Mouse (Mus musculus): ENCODE measurements at regions not wholly inside any gene's neighbourhood (a gene's known extent, or its start where the extent isn't known, plus 50 kb on each side); places are given as distances from the start of the nearest gene placed in this dataset.

- no peak for TF ChIP-seq POLR2A (IDR thresholded peaks at IDR 0.05; ENCODE audit: low read depth, low read length)
- TF ChIP-seq CTCF (conservative IDR thresholded peaks at IDR 0.05 in 1 of 2, IDR thresholded peaks at IDR 0.05 in 1 of 2; ENCODE audit: low read depth in 2 of 2, low read length in 2 of 2), result no peak
- no peak for TF ChIP-seq ZMIZ1 (IDR thresholded peaks at IDR 0.05; ENCODE audit: low read depth, low read length)
- no peak for TF ChIP-seq ZC3H11A (IDR thresholded peaks at IDR 0.05; ENCODE audit: low read depth, low read length)
- TF ChIP-seq EP300 (IDR thresholded peaks at IDR 0.05; ENCODE audit: low read length), result no peak
- no peak for TF ChIP-seq USF1 (IDR thresholded peaks at IDR 0.05; ENCODE audit: low read depth, low read length)
- TF ChIP-seq POLR2AphosphoS2 (IDR thresholded peaks at IDR 0.05; ENCODE audit: low read depth, low read length), result no peak
These were observed 120.9 kb upstream of the Ifne start for GRCm38 (mm10) chr4:89000855-89001254.
